ENCODE assay signal across 8 mouse cellular contexts in the genomic region with DNA sequence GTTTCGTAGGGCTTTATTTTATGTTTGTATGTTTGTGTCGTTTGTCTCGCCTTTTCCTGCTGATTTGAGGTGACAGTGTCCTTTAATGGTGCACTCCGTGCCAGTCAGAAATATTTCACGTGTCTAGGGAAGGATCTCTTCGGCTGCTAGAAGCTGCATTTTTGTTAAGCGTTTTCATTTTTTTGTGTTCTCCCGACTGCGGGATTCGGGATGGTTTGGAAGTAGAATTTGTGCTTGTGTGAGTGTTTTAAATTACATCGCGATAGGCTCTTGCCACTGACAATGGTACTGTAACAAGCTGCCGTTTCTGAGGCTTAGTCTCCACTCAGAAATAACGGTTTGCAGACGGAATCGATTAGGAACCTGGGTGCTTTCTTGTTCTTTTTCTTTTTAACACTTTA. TPM values are rescaled to one million over a fixed set of nuclear protein-coding genes. Genes with fewer than 3 reads are reported as not detected.
A peak's percentile ranks its signal among the peaks of the same experiment; 100 is the strongest.
DNase-seq lines count a peak whose midpoint lies in the region; ATAC-seq and TF ChIP-seq lines count a peak whose summit lies in the region.

No protein-coding gene starts in this region.

- no peak for TF ChIP-seq CTCF in ES-Bruce4 (IDR thresholded peaks at IDR 0.05; ENCODE audit: low read depth, low read length)

- H3K4me1 ChIP-seq in heart, embryonic 14.5 days (ENCODE audit: control insufficient read depth in 2 of 2, insufficient read depth in 2 of 2, low read length in 2 of 2) = peaks cover 3 to 26% of the 10 kb centered on the region in 2 experiments; a peak in 3 of 4 replicates
- H3K4me1 ChIP-seq in ES-Bruce4 (ENCODE audit: control insufficient read depth, insufficient read depth, low read length) = peaks cover 3% of the 10 kb centered on the region
- H3K4me1 ChIP-seq in embryonic facial prominence, embryonic 15.5 days = peaks cover 28% of the 10 kb centered on the region
- H3K4me1 ChIP-seq in limb, embryonic 10.5 days = peaks cover 38% of the 10 kb centered on the region
- peaks cover 28% of the 10 kb centered on the region for H3K4me1 ChIP-seq in neural tube, embryonic 14.5 days (ENCODE audit: control insufficient read depth, insufficient read depth, low read length)

- peaks cover 20% of the 10 kb centered on the region for H3K36me3 ChIP-seq in heart, embryonic 14.5 days (ENCODE audit: control insufficient read depth, insufficient read depth, low read length)
- H3K36me3 ChIP-seq in ES-Bruce4 (ENCODE audit: control insufficient read depth, insufficient read depth, low read length, poor library complexity, severe bottlenecking) = peaks cover 26% of the 10 kb centered on the region
- H3K36me3 ChIP-seq in embryonic facial prominence, embryonic 15.5 days = no peaks in the 10 kb centered on the region
- H3K36me3 ChIP-seq in limb, embryonic 10.5 days = peaks cover 20% of the 10 kb centered on the region
- H3K36me3 ChIP-seq in neural tube, embryonic 14.5 days (ENCODE audit: control insufficient read depth, insufficient read depth, low read length) = 0 out of 2 replicates have a peak, but pooled peaks cover 9% of the 10 kb centered on the region

- H3K4me3 ChIP-seq in heart, embryonic 14.5 days (ENCODE audit: control insufficient read depth in 1 of 2, insufficient read depth in 1 of 2, low read depth in 1 of 2, low read length in 2 of 2) = peak overlapping the region; percentile 62 to 88
- H3K4me3 ChIP-seq in ES-Bruce4 (ENCODE audit: low read depth, low read length) = no peak overlapping the region
- H3K4me3 ChIP-seq in embryonic facial prominence, embryonic 15.5 days (replicated peaks) = peak overlapping the region; percentile 84
- H3K4me3 ChIP-seq in limb, embryonic 10.5 days = peak overlapping the region; percentile 87
- H3K4me3 ChIP-seq in neural tube, embryonic 14.5 days (ENCODE audit: low read depth, low read length) = peak overlapping the region; percentile 79

- ATAC-seq in heart, embryonic 14.5 days (ENCODE audit: insufficient number of reproducible peaks, insufficient read depth, low FRiP score, low read depth) = no peak
- no peak for ATAC-seq in embryonic facial prominence, embryonic 15.5 days (ENCODE audit: insufficient number of reproducible peaks, low FRiP score, low TSS enrichment, low read depth)
- no peak for ATAC-seq in neural tube, embryonic 14.5 days (ENCODE audit: low read depth)

- no peak for DNase-seq in heart, postnatal 4 days
- DNase-seq in limb, embryonic 10.5 days (ENCODE audit: low spot score) = peak; percentile 42
- DNase-seq in gastrocnemius, postnatal 10 days = no peak
- DNase-seq in urinary bladder, postnatal 14 days (ENCODE audit: low spot score) = no peak

- TF ChIP-seq EP300 in ES-Bruce4 (IDR thresholded peaks at IDR 0.05; ENCODE audit: insufficient read depth, low read depth, low read length) = no peak

- TF ChIP-seq POLR2A in ES-Bruce4 (IDR thresholded peaks at IDR 0.05; ENCODE audit: insufficient read depth, low read length) = no peak

- H3K9me3 ChIP-seq in heart, embryonic 14.5 days (ENCODE audit: control insufficient read depth, low read length) = no peaks in the 10 kb centered on the region
- peaks cover 3% of the 10 kb centered on the region; the same call in 1 of the 2 replicates for H3K9me3 ChIP-seq in ES-Bruce4 (replicated peaks; ENCODE audit: control insufficient read depth, insufficient read depth, low read length, poor library complexity, severe bottlenecking)
- no peaks in the 10 kb centered on the region for H3K9me3 ChIP-seq in embryonic facial prominence, embryonic 15.5 days (replicated peaks)
- no peaks in the 10 kb centered on the region for H3K9me3 ChIP-seq in limb, embryonic 10.5 days (replicated peaks)
- no peaks in the 10 kb centered on the region for H3K9me3 ChIP-seq in neural tube, embryonic 14.5 days (ENCODE audit: control insufficient read depth, low read length)

- WGBS in heart, embryonic 14.5 days = under 1% methylated on average over 16 of the region's 16 CpGs
- under 1% methylated on average over 16 of the region's 16 CpGs for WGBS in embryonic facial prominence, embryonic 15.5 days
- under 1% methylated on average over 16 of the region's 16 CpGs for WGBS in limb, embryonic 10.5 days
- WGBS in neural tube, embryonic 14.5 days = under 1% methylated on average over 16 of the region's 16 CpGs

- H3K27ac ChIP-seq in heart, embryonic 14.5 days (replicated peaks in 1 of 2; ENCODE audit: control insufficient read depth in 1 of 2, insufficient read depth in 1 of 2, low read depth in 2 of 2, low read length in 2 of 2) = 0 out of 4 replicates have a peak overlapping the region, but pooled peaks have one; percentile 58 to 65
- no peak overlapping the region for H3K27ac ChIP-seq in ES-Bruce4 (ENCODE audit: insufficient read depth, low read length)
- peak overlapping the region; percentile 61; the same call in 1 of the 2 replicates for H3K27ac ChIP-seq in embryonic facial prominence, embryonic 15.5 days (replicated peaks)
- H3K27ac ChIP-seq in limb, embryonic 10.5 days = peak overlapping the region; percentile 98
- no peak overlapping the region for H3K27ac ChIP-seq in neural tube, embryonic 14.5 days (ENCODE audit: low read depth, low read length)

- peak overlapping the region; percentile 77 for H3K9ac ChIP-seq in heart, embryonic 14.5 days (ENCODE audit: low read length)
- H3K9ac ChIP-seq in ES-Bruce4 (ENCODE audit: low read depth, poor library complexity, severe bottlenecking) = peak overlapping the region; percentile 48
- H3K9ac ChIP-seq in embryonic facial prominence, embryonic 15.5 days = peak overlapping the region; percentile 49; the same call in 1 of the 2 replicates
- H3K9ac ChIP-seq in neural tube, embryonic 14.5 days (replicated peaks; ENCODE audit: low read depth, low read length) = peak overlapping the region; percentile 96

- no peaks in the 10 kb centered on the region for H3K27me3 ChIP-seq in heart, embryonic 14.5 days (ENCODE audit: control insufficient read depth, insufficient read depth, low read length)
- H3K27me3 ChIP-seq in ES-Bruce4 (ENCODE audit: control insufficient read depth, insufficient read depth, low read length, poor library complexity, severe bottlenecking) = no peaks in the 10 kb centered on the region
- no peaks in the 10 kb centered on the region for H3K27me3 ChIP-seq in embryonic facial prominence, embryonic 15.5 days
- H3K27me3 ChIP-seq in limb, embryonic 10.5 days (ENCODE audit: low read depth, poor library complexity, severe bottlenecking) = no peaks in the 10 kb centered on the region
- H3K27me3 ChIP-seq in neural tube, embryonic 14.5 days (ENCODE audit: control insufficient read depth, insufficient read depth, low read length) = no peaks in the 10 kb centered on the region

- peak overlapping the region; percentile 89 for H3K4me2 ChIP-seq in heart, embryonic 14.5 days (ENCODE audit: low read length)
- peak overlapping the region; percentile 81 for H3K4me2 ChIP-seq in embryonic facial prominence, embryonic 15.5 days (replicated peaks)
- H3K4me2 ChIP-seq in neural tube, embryonic 14.5 days (ENCODE audit: low read depth, low read length) = peak overlapping the region; percentile 81

RNA-seq across cellular contexts. Expression of gene Rab30, which starts 0.9 kb away (rescaled TPM):
- polyA plus RNA-seq in heart, embryonic 14.5 days (2014; fragmentation: Nextera tagmentation; extraction: Ambion mirVana) = 6.6 and 7.5 TPM in 2 replicates
- total RNA-seq in heart, postnatal 4 days (2021) = 10 to 100 TPM; 11.5 to 14.0 TPM
- polyA plus RNA-seq in ES-Bruce4 (2011; ENCODE audit: insufficient read depth, insufficient read length, low read depth, missing spikeins) = 3.7 and 5.9 TPM in 2 replicates
- 21.4 and 21.8 TPM in 2 replicates for polyA plus RNA-seq in embryonic facial prominence, embryonic 15.5 days (2015; fragmentation: Nextera tagmentation; extraction: Ambion mirVana)
- 9.3 and 11.2 TPM in 2 replicates for polyA plus RNA-seq in limb, embryonic 10.5 days (2016; fragmentation: Nextera tagmentation; extraction: Ambion mirVana)
- 28.5 and 34.7 TPM in 2 replicates for polyA plus RNA-seq in neural tube, embryonic 14.5 days (2014; fragmentation: Nextera tagmentation; extraction: Ambion mirVana)
- 1 to 10 TPM; 7.4 to 8.2 TPM for total RNA-seq in gastrocnemius, postnatal 10 days (2021)

Comparison
In these comparisons a context has a peak if more than half of its experiments do, and no peak if none do; other contexts are left out.
1. H3K27ac ChIP-seq: peak in heart, embryonic 14.5 days (2 of 2), embryonic facial prominence, embryonic 15.5 days (single experiment) and limb, embryonic 10.5 days (single experiment); none in ES-Bruce4 (single experiment) and neural tube, embryonic 14.5 days (single experiment).
2. Peak in every context shown above with its lines, with median percentiles within 50 percentile points of each other: H3K4me2 ChIP-seq and H3K9ac ChIP-seq.